Mouse (Mus musculus): ENCODE data around the gene Cisd3.

DNA sequence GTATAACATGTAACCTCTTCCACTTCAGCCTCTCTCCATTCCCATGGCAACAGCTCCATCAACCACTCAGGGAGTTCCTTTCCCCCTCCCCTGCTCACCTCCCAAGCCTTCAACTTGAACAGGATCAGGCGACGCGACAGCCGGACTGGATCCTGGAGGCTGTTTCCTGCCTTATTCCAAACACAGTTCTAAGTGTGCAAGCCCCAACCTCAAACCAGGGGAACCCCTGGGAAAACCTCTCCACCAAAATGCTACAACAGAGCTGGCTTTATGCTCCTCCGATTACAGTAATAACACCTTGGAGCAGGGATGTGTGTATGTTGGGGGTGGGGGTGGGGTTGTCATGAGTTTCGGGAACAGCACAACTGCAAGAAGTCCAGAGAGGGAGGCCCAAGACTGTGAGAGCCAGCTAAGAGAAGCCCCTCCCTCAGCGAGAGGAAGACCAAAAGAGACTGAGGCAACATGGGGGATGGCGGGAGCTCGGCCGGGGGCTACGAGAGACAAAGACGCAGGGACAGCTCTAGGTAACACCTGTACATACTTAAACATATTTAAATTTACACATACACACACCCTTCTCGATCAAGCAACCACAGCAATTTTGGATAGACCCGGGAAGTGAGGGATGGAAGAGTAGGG is 12.4 kb downstream of the Cisd3 start:
- TF ChIP-seq CTCF (IDR thresholded peaks at IDR 0.05; ENCODE audit: borderline replicate concordance, insufficient read depth, low read length), result no peak
- no peak for TF ChIP-seq POLR2A (IDR thresholded peaks at IDR 0.05; ENCODE audit: low read depth, low read length)
